Mouse (Mus musculus) left cerebral cortex, adult 9 months (tissue): Measurements from ENCODE around the gene Farp1.
A peak's percentile ranks its signal among the peaks of the same experiment; 100 is the strongest.
"Not testable (repeated sequence)": the region's sequence is repeated elsewhere in the genome, so short reads cannot be mapped to it uniquely, and the experiment has no call there.

Experiments
- DNase-seq, 2 experiments: peaks; one replicate each; pipeline ENCODE4 v3.0.0; 2022; ENCODE audit warnings: low spot score in 2 of 2

Gene Farp1

GRCm38 (mm10) chr14:121034973-121035662 lies at the start of gene Farp1:
TSS of gene Farp1 (plus strand) at chr14:121035200.
- DNase-seq, result peak in 1 of 2 experiments; percentile 70

GRCm38 (mm10) chr14:120989126-120989525 lies 45.9 kb upstream of the Farp1 start:
- DNase-seq, result peak; percentile 51 to 70

- peak; percentile 19 to 55 for DNase-seq
Measured at GRCm38 (mm10) chr14:120997686-120998085, 37.3 kb upstream of the Farp1 start.

GRCm38 (mm10) chr14:121000561-121001340 lies 34.2 kb upstream of the Farp1 start:
- no peak for DNase-seq

- no peak for DNase-seq
Measured at GRCm38 (mm10) chr14:121005621-121006020, 29.4 kb upstream of the Farp1 start.

- no peak for DNase-seq
Measured at GRCm38 (mm10) chr14:121006021-121006420, 29.0 kb upstream of the Farp1 start.

GRCm38 (mm10) chr14:121015114-121015690 lies 19.8 kb upstream of the Farp1 start:
- DNase-seq, result peak in 1 of 2 experiments; percentile 15

- no peak for DNase-seq
Measured at GRCm38 (mm10) chr14:121022403-121022802, 12.6 kb upstream of the Farp1 start.

- no peak for DNase-seq
Measured at GRCm38 (mm10) chr14:121025381-121025780, 9.6 kb upstream of the Farp1 start.

GRCm38 (mm10) chr14:121031396-121031795 lies 3.6 kb upstream of the Farp1 start:
- no peak for DNase-seq

- no peak for DNase-seq
Measured at GRCm38 (mm10) chr14:121034525-121034924, 475 bp upstream of the Farp1 start.

- DNase-seq, result no peak
Measured at GRCm38 (mm10) chr14:121035663-121036473, 868 bp downstream of the Farp1 start.

GRCm38 (mm10) chr14:121036612-121037221 lies 1.7 kb downstream of the Farp1 start:
- no peak for DNase-seq

GRCm38 (mm10) chr14:121037276-121037675 lies 2.3 kb downstream of the Farp1 start:
- no peak for DNase-seq

GRCm38 (mm10) chr14:121038676-121039075 lies 3.7 kb downstream of the Farp1 start:
- DNase-seq, result no peak

- DNase-seq, result no peak
Measured at GRCm38 (mm10) chr14:121044145-121044544, 9.1 kb downstream of the Farp1 start.

- no peak for DNase-seq
Measured at GRCm38 (mm10) chr14:121046313-121046961, 11.4 kb downstream of the Farp1 start.

GRCm38 (mm10) chr14:121047780-121048179 lies 12.8 kb downstream of the Farp1 start:
- no peak for DNase-seq

- DNase-seq, result not testable (repeated sequence)
Measured at GRCm38 (mm10) chr14:121051002-121051401, 16.0 kb downstream of the Farp1 start.

GRCm38 (mm10) chr14:121053020-121053518 lies 18.1 kb downstream of the Farp1 start:
- no peak for DNase-seq

GRCm38 (mm10) chr14:121054062-121054461 lies 19.1 kb downstream of the Farp1 start:
- no peak for DNase-seq
